Mouse (Mus musculus) myocyte (in vitro differentiated cells): ENCODE measurements at regions not wholly inside any gene's neighbourhood (a gene's known extent, or its start where the extent isn't known, plus 50 kb on each side); places are given as distances from the start of the nearest gene placed in this dataset.

Source experiments
- CEBPB ChIP-seq: IDR thresholded peaks from 2 replicates; pipeline ENCODE4 v1.6.1; 2011; ENCODE audit warnings: mild to moderate bottlenecking, moderate library complexity; ENCODE audit not compliant: poor library complexity, insufficient read depth, severe bottlenecking
- E2F4 ChIP-seq: IDR thresholded peaks from one replicate; pipeline ENCODE4 v1.6.1; 2011; ENCODE audit warnings: mild to moderate bottlenecking, control low read depth, moderate library complexity; ENCODE audit not compliant: insufficient read depth
- MAX ChIP-seq: IDR thresholded peaks from one replicate; pipeline ENCODE4 v1.6.1; 2011; ENCODE audit warnings: low read depth, mild to moderate bottlenecking, control low read depth
- MYOD1 ChIP-seq, 3 experiments: IDR thresholded peaks; one replicate each; pipeline ENCODE4 v1.6.1; 2011; ENCODE audit warnings: control low read depth in 2 of 3, low read depth in 2 of 3, mild to moderate bottlenecking in 2 of 3, moderate library complexity in 1 of 3; ENCODE audit not compliant: insufficient read length in 2 of 3, control insufficient read depth in 1 of 3
- MYOG ChIP-seq, 3 experiments: IDR thresholded peaks; one replicate each; pipeline ENCODE4 v1.6.1; 2011; ENCODE audit warnings: control low read depth in 2 of 3, low read depth in 2 of 3, mild to moderate bottlenecking in 2 of 3; ENCODE audit not compliant: insufficient read length in 2 of 3, control insufficient read depth in 1 of 3, insufficient read depth in 1 of 3
- POLR2A ChIP-seq: IDR thresholded peaks from one replicate; pipeline ENCODE4 v1.6.1; 2011; ENCODE audit warnings: low read depth, mild to moderate bottlenecking, control low read depth, moderate library complexity; ENCODE audit not compliant: insufficient read length
- SRF ChIP-seq: IDR thresholded peaks from one replicate; pipeline ENCODE4 v1.6.1; 2011; ENCODE audit warnings: low read depth; ENCODE audit not compliant: control insufficient read depth, insufficient read length
- TCF12 ChIP-seq: IDR thresholded peaks from one replicate; pipeline ENCODE4 v1.6.1; 2011; ENCODE audit warnings: mild to moderate bottlenecking, control low read depth; ENCODE audit not compliant: poor library complexity, insufficient read depth, severe bottlenecking

DNA sequence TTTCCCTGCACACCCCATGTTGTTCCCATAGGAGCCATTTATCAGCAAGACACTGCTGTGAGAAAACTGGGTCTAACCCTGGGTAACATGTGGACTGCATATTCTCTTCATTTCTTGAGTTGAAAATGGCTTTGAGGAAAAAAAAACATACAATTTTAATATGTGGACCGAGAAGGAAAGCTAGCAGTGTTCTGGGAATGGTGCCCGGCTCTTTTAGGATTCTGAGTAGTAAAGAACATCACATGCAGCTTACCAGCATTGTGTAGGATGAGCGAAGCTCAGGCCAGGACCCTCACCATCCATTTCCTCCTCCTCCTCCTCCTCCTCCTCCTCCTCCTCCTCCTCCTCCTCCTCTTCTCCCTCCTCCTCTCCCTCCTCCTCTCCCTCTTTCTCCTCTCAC, 133.5 kb upstream of the Stmnd1 start:
- TF ChIP-seq POLR2A: no peak
- TF ChIP-seq SRF: no peak
- no peak for TF ChIP-seq E2F4
- no peak for TF ChIP-seq TCF12
- TF ChIP-seq MAX: no peak
- no peak for TF ChIP-seq CEBPB
- no peak for TF ChIP-seq MYOG (IDR thresholded peaks at IDR 0.05; ENCODE audit: control insufficient read depth in 1 of 3, insufficient read depth in 1 of 3, insufficient read length in 2 of 3, low read depth in 2 of 3)
- TF ChIP-seq MYOD1 (IDR thresholded peaks at IDR 0.05; ENCODE audit: control insufficient read depth in 1 of 3, insufficient read length in 2 of 3, low read depth in 2 of 3): no peak
